Mouse (Mus musculus) liver, embryonic 13.5 days (tissue): ENCODE measurements around the gene Bmp8b. TPM values are rescaled to one million over a fixed set of nuclear protein-coding genes. Genes with fewer than 3 reads are reported as not detected.
A peak's percentile ranks its signal among the peaks of the same experiment; 100 is the strongest.
"Not testable (repeated sequence)": the region's sequence is repeated elsewhere in the genome, so short reads cannot be mapped to it uniquely, and the experiment has no call there.

Experiments
- ATAC-seq: fragments of 200-750 bp; cut with Nextera tagmentation; 2 replicates; pipeline ENCODE4 v1.8.0; 2017; ENCODE audit warnings: low read depth, mild to moderate bottlenecking, moderate number of reproducible peaks, moderate library complexity
- DNase-seq: peaks from one replicate; pipeline ENCODE4 v3.0.0; 2022
- H3K27ac ChIP-seq: fragments of 300-500 bp; sonication (generic); 2 replicates; pipeline ENCODE4 v1.5.1; 2015; ENCODE audit warnings: moderate library complexity, mild to moderate bottlenecking, inconsistent platforms
- H3K27me3 ChIP-seq: fragments of 300-500 bp; sonication (generic); 2 replicates; pipeline ENCODE4 v1.6.1; 2015; ENCODE audit warnings: mild to moderate bottlenecking, inconsistent platforms
- H3K36me3 ChIP-seq: fragments of 300-500 bp; sonication (generic); 2 replicates; pipeline ENCODE4 v1.6.1; 2015; ENCODE audit warnings: mild to moderate bottlenecking, inconsistent platforms
- H3K4me1 ChIP-seq: fragments of 300-500 bp; sonication (generic); replicated peaks from 2 replicates; pipeline ENCODE4 v1.6.1; 2015; ENCODE audit warnings: inconsistent platforms
- H3K4me2 ChIP-seq: fragments of 300-500 bp; sonication (generic); 2 replicates; pipeline ENCODE4 v1.6.1; 2015; ENCODE audit warnings: inconsistent platforms, mild to moderate bottlenecking, moderate library complexity
- H3K4me3 ChIP-seq: fragments of 300-500 bp; sonication (generic); replicated peaks from 2 replicates; pipeline ENCODE4 v1.5.1; 2015; ENCODE audit warnings: mild to moderate bottlenecking, inconsistent platforms
- H3K9ac ChIP-seq: fragments of 300-500 bp; sonication (generic); 2 replicates; pipeline ENCODE4 v1.6.1; 2015; ENCODE audit warnings: mild to moderate bottlenecking, inconsistent platforms
- H3K9me3 ChIP-seq: fragments of 300-500 bp; sonication (generic); replicated peaks from 2 replicates; pipeline ENCODE4 v1.6.1; 2016; ENCODE audit warnings: inconsistent platforms
- WGBS: fragments of 180-500 bp; shearing (Covaris S2); methylation state at CpG from one replicate; pipeline ENCODE4 v1.1.7; 2015; ENCODE audit not compliant: insufficient replicate concordance; 5-methylcytosine and 5-hydroxymethylcytosine counted together
- polyA plus RNA-seq: library from polyadenylated mRNA; unstranded; fragments of >200 nt; fragmentation: Nextera tagmentation; extraction: Ambion mirVana; gene quantifications from 2 replicates; pipeline ENCODE4 v1.2.1, GENCODE M21; 2015

The Bmp8b gene
- polyA plus RNA-seq, 1 experiment from 2014 or later, result 0.50 TPM

- not testable (repeated sequence) for H3K9me3 ChIP-seq, DNase-seq, H3K9ac ChIP-seq, H3K27ac ChIP-seq, H3K4me1 ChIP-seq, H3K4me2 ChIP-seq, H3K4me3 ChIP-seq, ATAC-seq, H3K36me3 ChIP-seq
- WGBS, result 56% methylated on average over 10 of the region's 10 CpGs
- H3K27me3 ChIP-seq, result peaks cover 18% of the 10 kb centered on the region
These were observed 6.5 kb downstream of the Bmp8b start for GRCm38 (mm10) chr4:123111275-123111983.

- H3K27ac ChIP-seq, result no peak overlapping the region
- no peak overlapping the region for H3K4me3 ChIP-seq
- H3K27me3 ChIP-seq, result peaks cover 14% of the 10 kb centered on the region
- no peaks in the 10 kb centered on the region for H3K9me3 ChIP-seq
- no peaks in the 10 kb centered on the region; the same call in 1 of the 2 replicates for H3K4me1 ChIP-seq
- H3K9ac ChIP-seq, result no peak overlapping the region
- DNase-seq (no peak), ATAC-seq (no peak)
- no peaks in the 10 kb centered on the region for H3K36me3 ChIP-seq
- 26% methylated on average over 8 of the region's 8 CpGs for WGBS
- no peak overlapping the region for H3K4me2 ChIP-seq
These were observed 7.3 kb downstream of the Bmp8b start for GRCm38 (mm10) chr4:123112216-123112764.

GRCm38 (mm10) chr4:123114651-123115050, 9.7 kb downstream of the Bmp8b start:
- H3K27me3 ChIP-seq, result peaks cover 13% of the 10 kb centered on the region
- ATAC-seq, H3K9ac ChIP-seq, H3K4me2 ChIP-seq, DNase-seq, H3K9me3 ChIP-seq, H3K4me1 ChIP-seq, H3K27ac ChIP-seq, H3K36me3 ChIP-seq, H3K4me3 ChIP-seq: not testable (repeated sequence)
- WGBS, result 75% methylated on average over 4 of the region's 4 CpGs

- no peak for ATAC-seq
- DNase-seq, result no peak
- peaks cover 13% of the 10 kb centered on the region for H3K27me3 ChIP-seq
- peak within 1 kb of the TSS; percentile 21; the same call in 1 of the 2 replicates for H3K4me3 ChIP-seq
- no peaks in the 10 kb centered on the region for H3K9me3 ChIP-seq
- WGBS, result 15% methylated on average over 22 of the region's 22 CpGs
- no peaks in the 10 kb centered on the region; the same call in 1 of the 2 replicates for H3K4me1 ChIP-seq
- peak within 1 kb of the TSS; percentile 35 for H3K4me2 ChIP-seq
- H3K36me3 ChIP-seq, result no peaks in the 10 kb centered on the region
- no peak within 1 kb of the TSS for H3K27ac ChIP-seq
- H3K9ac ChIP-seq, result no peak within 1 kb of the TSS
These were observed 11.0 kb downstream of the Bmp8b start, which contains the start of gene Oxct2b for GRCm38 (mm10) chr4:123116011-123116410. Oxct2b (plus strand) TSS chr4:123116266.

GRCm38 (mm10) chr4:123116640-123117039, 11.7 kb downstream of the Bmp8b start:
- 15% methylated on average over 37 of the region's 42 CpGs for WGBS
- not testable (repeated sequence) for DNase-seq, H3K36me3 ChIP-seq, H3K27ac ChIP-seq, H3K4me1 ChIP-seq, ATAC-seq, H3K4me3 ChIP-seq, H3K9me3 ChIP-seq, H3K4me2 ChIP-seq, H3K9ac ChIP-seq
- peaks cover 13% of the 10 kb centered on the region for H3K27me3 ChIP-seq

- Histone ChIP-seq H3K4me1 (no peaks in the 10 kb centered on the region), H3K36me3 (peaks cover 16% of the 10 kb centered on the region), H3K27ac (no peak overlapping the region), H3K9ac (no peak overlapping the region), H3K4me2 (no peak overlapping the region), H3K27me3 (peaks cover 6% of the 10 kb centered on the region), H3K4me3 (no peak overlapping the region), H3K9me3 (no peaks in the 10 kb centered on the region)
- DNase-seq (no peak), ATAC-seq (no peak)
- WGBS, result 66% methylated on average over 2 of the region's 2 CpGs
These were observed 16.3 kb downstream of the Bmp8b start for GRCm38 (mm10) chr4:123121286-123121685.

- Histone ChIP-seq H3K27ac (no peak overlapping the region), H3K4me1 (no peaks in the 10 kb centered on the region), H3K27me3 (no peaks in the 10 kb centered on the region), H3K4me2 (no peak overlapping the region), H3K4me3 (no peak overlapping the region), H3K9me3 (no peaks in the 10 kb centered on the region), H3K36me3 (peaks cover 64% of the 10 kb centered on the region), H3K9ac (no peak overlapping the region)
- DNase-seq (no peak), ATAC-seq (no peak)
- 86% methylated on average over 7 of the region's 7 CpGs for WGBS
These were observed 21.7 kb downstream of the Bmp8b start for GRCm38 (mm10) chr4:123126626-123127025.

GRCm38 (mm10) chr4:123127051-123127450, 22.1 kb downstream of the Bmp8b start:
- ATAC-seq (no peak), DNase-seq (no peak)
- H3K27ac ChIP-seq, result no peak overlapping the region
- no peaks in the 10 kb centered on the region for H3K4me1 ChIP-seq
- H3K4me2 ChIP-seq, result no peak overlapping the region
- no peak overlapping the region for H3K4me3 ChIP-seq
- no peaks in the 10 kb centered on the region for H3K27me3 ChIP-seq
- no peak overlapping the region for H3K9ac ChIP-seq
- peaks cover 68% of the 10 kb centered on the region for H3K36me3 ChIP-seq
- WGBS, result 78% methylated on average over 4 of the region's 4 CpGs
- H3K9me3 ChIP-seq, result no peaks in the 10 kb centered on the region

GRCm38 (mm10) chr4:123137551-123137950, 32.6 kb downstream of the Bmp8b start:
- Histone ChIP-seq H3K4me2 (0 out of 2 replicates have a peak overlapping the region, but pooled peaks have one; percentile 13), H3K9me3 (no peaks in the 10 kb centered on the region)
- ATAC-seq, result no peak

GRCm38 (mm10) chr4:123139513-123140154, 34.7 kb downstream of the Bmp8b start, which contains the start of gene Ppie:
Ppie (minus strand) TSS chr4:123139951.
- H3K27me3 ChIP-seq, result no peaks in the 10 kb centered on the region
- WGBS, result under 1% methylated on average over 34 of the region's 34 CpGs
- H3K4me3 ChIP-seq, result peak within 1 kb of the TSS; percentile 79
- peak within 1 kb of the TSS; percentile 74 for H3K9ac ChIP-seq
- DNase-seq (peak; percentile 64), ATAC-seq (peak; percentile 97)
- peak within 1 kb of the TSS; percentile 49 for H3K27ac ChIP-seq
- peaks cover 23% of the 10 kb centered on the region for H3K36me3 ChIP-seq
- peaks cover 27% of the 10 kb centered on the region for H3K4me1 ChIP-seq
- peak within 1 kb of the TSS; percentile 79 for H3K4me2 ChIP-seq
- H3K9me3 ChIP-seq, result no peaks in the 10 kb centered on the region; the same call in 1 of the 2 replicates

More at GRCm38 (mm10) chr4:123137551-123137950, 32.6 kb downstream of the Bmp8b start:
- WGBS, result 69% methylated on average over 3 of the region's 3 CpGs
- Histone ChIP-seq H3K9ac (no peak overlapping the region), H3K36me3 (peaks cover 41% of the 10 kb centered on the region), H3K27ac (no peak overlapping the region), H3K27me3 (no peaks in the 10 kb centered on the region), H3K4me1 (peaks cover 27% of the 10 kb centered on the region), H3K4me3 (no peak overlapping the region)
- no peak for DNase-seq

- Histone ChIP-seq H3K4me3 (no peak overlapping the region), H3K27ac (no peak overlapping the region), H3K9ac (no peak overlapping the region), H3K36me3 (no peaks in the 10 kb centered on the region), H3K4me2 (no peak overlapping the region), H3K4me1 (no peaks in the 10 kb centered on the region), H3K9me3 (no peaks in the 10 kb centered on the region; the same call in 1 of the 2 replicates), H3K27me3 (peaks cover 3% of the 10 kb centered on the region; the same call in 1 of the 2 replicates)
- WGBS, result 38% methylated on average over 5 of the region's 5 CpGs
- ATAC-seq, result no peak
- no peak for DNase-seq
These were observed 42.6 kb downstream of the Bmp8b start for GRCm38 (mm10) chr4:123147446-123148150.
